Mouse (Mus musculus): ENCODE results near the gene Dcdc2b. TPM values are rescaled to one million over a fixed set of nuclear protein-coding genes. Genes with fewer than 3 reads are reported as not detected.

Gene Dcdc2b
- polyA plus RNA-seq, 1 experiment from 2014 or later: 0.75 TPM

DNA sequence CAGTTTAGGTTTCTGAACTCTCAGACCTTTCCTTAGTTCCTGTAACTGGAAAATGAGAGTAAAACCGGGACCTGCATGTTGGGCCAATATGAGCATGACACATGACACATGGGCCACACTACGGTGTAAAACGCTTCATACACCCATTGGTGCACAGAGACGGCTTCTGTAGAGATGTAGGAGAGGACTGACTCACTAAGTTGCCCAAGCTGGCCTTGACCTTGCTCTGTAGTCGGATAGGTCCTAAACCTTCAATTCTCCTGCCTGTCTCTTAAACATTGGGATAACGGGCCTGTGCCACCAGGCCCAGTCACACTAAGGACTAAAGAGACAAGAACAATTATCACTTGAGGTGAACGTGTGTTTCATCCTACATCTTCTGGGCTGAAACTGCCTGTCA lies 45.7 kb downstream of the Dcdc2b start:
- H3K4me1 ChIP-seq (replicated peaks; ENCODE audit: control insufficient read depth, insufficient read depth): no peaks in the 10 kb centered on the region
- H3K36me3 ChIP-seq (ENCODE audit: control insufficient read depth, insufficient read depth, low read length): no peaks in the 10 kb centered on the region
- no peak for ATAC-seq (ENCODE audit: low FRiP score, low TSS enrichment)
- H3K4me3 ChIP-seq (ENCODE audit: low read depth, low read length): no peak overlapping the region
- H3K9ac ChIP-seq (ENCODE audit: low read length): no peak overlapping the region
- H3K4me2 ChIP-seq (replicated peaks; ENCODE audit: low read depth): no peak overlapping the region
- no peak for DNase-seq (ENCODE audit: low spot score)
- no peak overlapping the region for H3K27ac ChIP-seq (replicated peaks)
- TF ChIP-seq CTCF (IDR thresholded peaks at IDR 0.05; ENCODE audit: low read depth): no peak
- TF ChIP-seq EP300 (optimal IDR thresholded peaks at IDR 0.05): no peak
- H3K27me3 ChIP-seq (ENCODE audit: control insufficient read depth, insufficient read depth, low read length): no peaks in the 10 kb centered on the region
- no peaks in the 10 kb centered on the region for H3K9me3 ChIP-seq (ENCODE audit: control insufficient read depth, low read length)
- 92% methylated on average over 7 of the region's 7 CpGs for WGBS

DNA sequence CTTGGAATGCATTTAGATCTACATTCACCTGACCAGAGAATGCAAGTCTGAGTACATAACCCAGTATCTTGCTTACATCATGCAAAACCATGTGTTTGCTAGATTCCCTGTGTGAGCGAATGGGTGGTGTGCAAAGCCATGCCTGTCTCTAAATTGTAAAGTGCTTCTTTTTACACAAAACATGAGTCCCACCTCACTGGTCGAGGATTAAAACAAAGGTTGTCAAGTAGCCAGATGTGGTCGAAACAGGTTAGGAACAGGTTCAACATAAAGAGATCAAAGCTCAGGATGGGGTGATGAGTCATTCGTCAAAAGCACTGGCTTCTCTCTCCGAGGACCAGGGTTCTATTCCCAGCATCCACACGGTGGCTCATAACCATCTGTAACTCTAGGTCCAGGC lies 48.9 kb downstream of the Dcdc2b start:
- Histone ChIP-seq H3K9me3 (ENCODE audit: control insufficient read depth, low read length) (no peaks in the 10 kb centered on the region), H3K4me3 (ENCODE audit: low read depth, low read length) (no peak overlapping the region), H3K4me1 (replicated peaks; ENCODE audit: control insufficient read depth, insufficient read depth) (no peaks in the 10 kb centered on the region), H3K4me2 (replicated peaks; ENCODE audit: low read depth) (no peak overlapping the region), H3K36me3 (ENCODE audit: control insufficient read depth, insufficient read depth, low read length) (no peaks in the 10 kb centered on the region), H3K27me3 (ENCODE audit: control insufficient read depth, insufficient read depth, low read length) (no peaks in the 10 kb centered on the region), H3K27ac (replicated peaks) (no peak overlapping the region), H3K9ac (ENCODE audit: low read length) (no peak overlapping the region)
- TF ChIP-seq CTCF (IDR thresholded peaks at IDR 0.05; ENCODE audit: low read depth): no peak
- TF ChIP-seq EP300 (optimal IDR thresholded peaks at IDR 0.05): no peak
- ATAC-seq (ENCODE audit: low FRiP score, low TSS enrichment) (no peak), DNase-seq (ENCODE audit: low spot score) (no peak)
- 74% methylated on average over 6 of the region's 6 CpGs for WGBS

DNA sequence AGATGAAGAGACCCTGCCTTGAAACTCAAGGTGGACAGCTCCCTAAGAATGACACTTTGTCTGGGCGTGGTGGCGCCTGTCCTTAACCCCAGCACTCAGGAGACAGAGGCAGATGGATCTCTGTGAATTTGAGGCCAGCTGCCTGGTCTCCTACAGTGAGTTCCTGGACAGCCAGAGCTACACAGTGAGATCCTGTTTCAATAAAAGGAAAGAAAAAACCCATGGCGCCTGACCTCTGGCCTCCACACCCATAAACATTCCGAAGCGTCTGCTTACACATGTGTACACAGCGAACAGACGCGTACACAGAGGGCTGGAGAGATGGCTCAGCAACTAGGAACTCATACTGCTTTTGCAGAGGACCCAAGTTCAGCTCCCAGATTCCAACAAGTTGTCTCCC lies 50.3 kb downstream of the Dcdc2b start:
- Histone ChIP-seq H3K4me2 (replicated peaks; ENCODE audit: low read depth) (no peak overlapping the region), H3K27me3 (ENCODE audit: control insufficient read depth, insufficient read depth, low read length) (no peaks in the 10 kb centered on the region), H3K9me3 (ENCODE audit: control insufficient read depth, low read length) (no peaks in the 10 kb centered on the region), H3K36me3 (ENCODE audit: control insufficient read depth, insufficient read depth, low read length) (no peaks in the 10 kb centered on the region), H3K4me1 (replicated peaks; ENCODE audit: control insufficient read depth, insufficient read depth) (no peaks in the 10 kb centered on the region), H3K4me3 (ENCODE audit: low read depth, low read length) (no peak overlapping the region), H3K9ac (ENCODE audit: low read length) (no peak overlapping the region), H3K27ac (replicated peaks) (no peak overlapping the region)
- 21% methylated on average over 8 of the region's 8 CpGs for WGBS
- TF ChIP-seq CTCF (IDR thresholded peaks at IDR 0.05; ENCODE audit: low read depth): no peak
- no peak for TF ChIP-seq EP300 (optimal IDR thresholded peaks at IDR 0.05)
- DNase-seq (ENCODE audit: low spot score) (peak; percentile 61), ATAC-seq (ENCODE audit: low FRiP score, low TSS enrichment) (peak; percentile 84)

- Histone ChIP-seq H3K27me3 (ENCODE audit: control insufficient read depth, insufficient read depth, low read length) (no peaks in the 10 kb centered on the region), H3K9ac (ENCODE audit: low read length) (no peak overlapping the region), H3K4me2 (replicated peaks; ENCODE audit: low read depth) (no peak overlapping the region), H3K27ac (replicated peaks) (no peak overlapping the region), H3K9me3 (ENCODE audit: control insufficient read depth, low read length) (no peaks in the 10 kb centered on the region), H3K4me1 (replicated peaks; ENCODE audit: control insufficient read depth, insufficient read depth) (no peaks in the 10 kb centered on the region), H3K4me3 (ENCODE audit: low read depth, low read length) (no peak overlapping the region), H3K36me3 (ENCODE audit: control insufficient read depth, insufficient read depth, low read length) (no peaks in the 10 kb centered on the region)
- 73% methylated on average over 5 of the region's 5 CpGs for WGBS
- DNase-seq (ENCODE audit: low spot score): no peak
- TF ChIP-seq CTCF (IDR thresholded peaks at IDR 0.05; ENCODE audit: low read depth) (no peak), EP300 (optimal IDR thresholded peaks at IDR 0.05) (no peak)
- ATAC-seq (ENCODE audit: low FRiP score, low TSS enrichment): no peak
Measured at GRCm38 (mm10) chr4:129561184-129561583, 52.9 kb downstream of the Dcdc2b start.

Other genes with a start within 250 kb of the Dcdc2b start
- gene Zbtb8a, start 236.1 kb downstream of the Dcdc2b start, polyA plus RNA-seq (2015; fragmentation: Nextera tagmentation; extraction: Ambion mirVana): 12.2 and 13.0 TPM in 2 replicates
- 0.68 and 0.72 TPM in 2 replicates for gene Zbtb8b, start 173.4 kb downstream of the Dcdc2b start, polyA plus RNA-seq (2015; fragmentation: Nextera tagmentation; extraction: Ambion mirVana)
- gene Bsdc1, start 152.7 kb downstream of the Dcdc2b start, polyA plus RNA-seq (2015; fragmentation: Nextera tagmentation; extraction: Ambion mirVana): 16.7 and 17.9 TPM in 2 replicates
- 0.07 TPM in 1 of 2 replicates, not detected in the other for gene Tssk3, start 123.2 kb downstream of the Dcdc2b start, polyA plus RNA-seq (2015; fragmentation: Nextera tagmentation; extraction: Ambion mirVana)
- gene Fam229a, start 123.1 kb downstream of the Dcdc2b start, polyA plus RNA-seq (2015; fragmentation: Nextera tagmentation; extraction: Ambion mirVana): 0.36 and 0.44 TPM in 2 replicates
- gene Marcksl1, start 100.7 kb downstream of the Dcdc2b start, polyA plus RNA-seq (2015; fragmentation: Nextera tagmentation; extraction: Ambion mirVana): 153 and 174 TPM in 2 replicates
- 110 TPM in 2 replicates for gene Hdac1, start 71.5 kb downstream of the Dcdc2b start, polyA plus RNA-seq (2015; fragmentation: Nextera tagmentation; extraction: Ambion mirVana)
- gene Lck, start 40.6 kb downstream of the Dcdc2b start, polyA plus RNA-seq (2015; fragmentation: Nextera tagmentation; extraction: Ambion mirVana): 1.7 and 1.9 TPM in 2 replicates
- gene Fam167b, start 35.7 kb downstream of the Dcdc2b start, polyA plus RNA-seq (2015; fragmentation: Nextera tagmentation; extraction: Ambion mirVana): 1.2 and 1.9 TPM in 2 replicates
- 222 and 230 TPM in 2 replicates for gene Eif3i, start 13.6 kb downstream of the Dcdc2b start, polyA plus RNA-seq (2015; fragmentation: Nextera tagmentation; extraction: Ambion mirVana)
- gene Tmem234, start 13.6 kb downstream of the Dcdc2b start, polyA plus RNA-seq (2015; fragmentation: Nextera tagmentation; extraction: Ambion mirVana): 168 and 169 TPM in 2 replicates
- 15.8 and 16.1 TPM in 2 replicates for gene Iqcc, start 4.8 kb upstream of the Dcdc2b start, polyA plus RNA-seq (2015; fragmentation: Nextera tagmentation; extraction: Ambion mirVana)
- gene Ccdc28b, start 9.7 kb upstream of the Dcdc2b start, polyA plus RNA-seq (2015; fragmentation: Nextera tagmentation; extraction: Ambion mirVana): 34.2 and 40.2 TPM in 2 replicates
- 23.5 and 23.6 TPM in 2 replicates for gene Txlna, start 26.8 kb upstream of the Dcdc2b start, polyA plus RNA-seq (2015; fragmentation: Nextera tagmentation; extraction: Ambion mirVana)
- gene Kpna6, start 58.5 kb upstream of the Dcdc2b start, polyA plus RNA-seq (2015; fragmentation: Nextera tagmentation; extraction: Ambion mirVana): 5.7 and 6.8 TPM in 2 replicates
- gene Tmem39b, start 82.6 kb upstream of the Dcdc2b start, polyA plus RNA-seq (2015; fragmentation: Nextera tagmentation; extraction: Ambion mirVana): 4.5 and 5.4 TPM in 2 replicates
- 37.7 and 38.6 TPM in 2 replicates for gene Khdrbs1, start 128.0 kb upstream of the Dcdc2b start, polyA plus RNA-seq (2015; fragmentation: Nextera tagmentation; extraction: Ambion mirVana)
- gene Ptp4a2, start 197.0 kb upstream of the Dcdc2b start, polyA plus RNA-seq (2015; fragmentation: Nextera tagmentation; extraction: Ambion mirVana): 270 and 275 TPM in 2 replicates

Data from stomach, postnatal 0 days (tissue).